Mouse (Mus musculus) small intestine, adult 2 months (tissue): ENCODE data around the gene Trmt1. TPM values are rescaled to one million over a fixed set of nuclear protein-coding genes. Genes with fewer than 3 reads are reported as not detected.

Experiments
- H3K27ac ChIP-seq: fragments of 200-500 bp; 2 replicates; pipeline ENCODE4 v1.5.1; 2012; ENCODE audit warnings: low read depth, low read length, control low read depth, inconsistent platforms; ENCODE audit not compliant: insufficient read depth
- H3K27me3 ChIP-seq: fragments of 200-500 bp; 2 replicates; pipeline ENCODE4 v1.6.1; 2012; ENCODE audit warnings: mild to moderate bottlenecking, moderate library complexity, low read length, inconsistent platforms; ENCODE audit not compliant: control insufficient read depth, insufficient read depth
- H3K36me3 ChIP-seq: fragments of 200-500 bp; 2 replicates; pipeline ENCODE4 v1.6.1; 2012; ENCODE audit warnings: mild to moderate bottlenecking, low read length, control low read depth, inconsistent platforms; ENCODE audit not compliant: control insufficient read depth, insufficient read depth
- H3K4me1 ChIP-seq: fragments of 200-500 bp; 2 replicates; pipeline ENCODE4 v1.6.1; 2012; ENCODE audit warnings: low read length, inconsistent platforms, mixed read lengths; ENCODE audit not compliant: control insufficient read depth, insufficient read depth, insufficient read length
- H3K4me3 ChIP-seq: fragments of 200-500 bp; 2 replicates; pipeline ENCODE4 v1.5.1; 2012; ENCODE audit warnings: low read depth, mild to moderate bottlenecking, control low read depth, inconsistent platforms, low read length, moderate library complexity
- CTCF ChIP-seq: fragments of 200-500 bp; IDR thresholded peaks from 2 replicates; pipeline ENCODE4 v1.5.1; 2012; ENCODE audit warnings: low read depth, mild to moderate bottlenecking, control low read depth, inconsistent platforms, low read length, moderate library complexity, mixed read lengths; ENCODE audit not compliant: insufficient replicate concordance, insufficient read length; ENCODE audit errors: extremely low read depth
- POLR2A ChIP-seq: fragments of 200-500 bp; IDR thresholded peaks from 2 replicates; pipeline ENCODE4 v1.6.1; 2012; ENCODE audit warnings: low read depth, mild to moderate bottlenecking, control low read depth, inconsistent platforms, low read length, moderate library complexity
- WGBS: fragments of 180-500 bp; shearing (Covaris S2); methylation state at CpG from one replicate; pipeline ENCODE4 v1.1.7; 2018; 5-methylcytosine and 5-hydroxymethylcytosine counted together
- polyA plus RNA-seq: library from polyadenylated mRNA; depleted of rRNA; stranded (reverse); fragments of >200 nt; gene quantifications from 2 replicates; pipeline ENCODE4 v1.2.3, GENCODE M21; 2012

Gene Trmt1
- polyA plus RNA-seq, 1 experiment, result 55.2 TPM

GRCm38 (mm10) chr8:84730541-84731370 lies 44.6 kb downstream of the Trmt1 start:
- Histone ChIP-seq H3K27ac (peak overlapping the region; percentile 23; the same call in 1 of the 2 replicates), H3K36me3 (peaks cover 7% of the 10 kb centered on the region), H3K4me1 (peaks cover 31% of the 10 kb centered on the region), H3K4me3 (no peak overlapping the region), H3K27me3 (no peaks in the 10 kb centered on the region)
- WGBS, result 28% methylated on average over 9 of the region's 9 CpGs
- no peak for TF ChIP-seq CTCF
- TF ChIP-seq POLR2A, result no peak

- Histone ChIP-seq H3K27ac (peak overlapping the region; percentile 23; the same call in 1 of the 2 replicates), H3K27me3 (no peaks in the 10 kb centered on the region), H3K4me1 (peaks cover 31% of the 10 kb centered on the region), H3K36me3 (peaks cover 3% of the 10 kb centered on the region; the same call in 1 of the 2 replicates), H3K4me3 (no peak overlapping the region)
- TF ChIP-seq CTCF (no peak), POLR2A (no peak)
- 20% methylated on average over 11 of the region's 11 CpGs for WGBS
Observed at GRCm38 (mm10) chr8:84731371-84732177, 45.5 kb downstream of the Trmt1 start.

GRCm38 (mm10) chr8:84732545-84732944 lies 46.4 kb downstream of the Trmt1 start:
- Histone ChIP-seq H3K4me3 (no peak overlapping the region), H3K27me3 (no peaks in the 10 kb centered on the region), H3K27ac (no peak overlapping the region), H3K4me1 (peaks cover 31% of the 10 kb centered on the region), H3K36me3 (no peaks in the 10 kb centered on the region; the same call in 1 of the 2 replicates)
- TF ChIP-seq CTCF, result no peak
- no peak for TF ChIP-seq POLR2A
- WGBS, result 41% methylated on average over 5 of the region's 5 CpGs

GRCm38 (mm10) chr8:84732996-84733395 lies 46.9 kb downstream of the Trmt1 start:
- H3K4me1 ChIP-seq, result peaks cover 34% of the 10 kb centered on the region
- 66% methylated on average over 6 of the region's 6 CpGs for WGBS
- no peak overlapping the region for H3K27ac ChIP-seq
- H3K4me3 ChIP-seq, result no peak overlapping the region
- TF ChIP-seq POLR2A (no peak), CTCF (no peak)
- H3K36me3 ChIP-seq, result no peaks in the 10 kb centered on the region
- no peaks in the 10 kb centered on the region for H3K27me3 ChIP-seq

- Histone ChIP-seq H3K27me3 (no peaks in the 10 kb centered on the region), H3K36me3 (no peaks in the 10 kb centered on the region), H3K4me3 (no peak overlapping the region), H3K4me1 (peaks cover 34% of the 10 kb centered on the region), H3K27ac (no peak overlapping the region)
- TF ChIP-seq POLR2A (no peak), CTCF (no peak)
- WGBS, result 92% methylated on average over 6 of the region's 6 CpGs
Observed at GRCm38 (mm10) chr8:84733959-84734358, 47.9 kb downstream of the Trmt1 start.

- Histone ChIP-seq H3K27me3 (no peaks in the 10 kb centered on the region), H3K27ac (no peak overlapping the region), H3K4me3 (no peak overlapping the region), H3K4me1 (peaks cover 34% of the 10 kb centered on the region), H3K36me3 (no peaks in the 10 kb centered on the region)
- no peak for TF ChIP-seq CTCF
- TF ChIP-seq POLR2A, result no peak
- WGBS, result 69% methylated on average over 2 of the region's 2 CpGs
Observed at GRCm38 (mm10) chr8:84734680-84735079, 48.6 kb downstream of the Trmt1 start.

GRCm38 (mm10) chr8:84735597-84735996 lies 49.5 kb downstream of the Trmt1 start:
- 71% methylated on average over 2 of the region's 2 CpGs for WGBS
- no peak overlapping the region for H3K27ac ChIP-seq
- no peaks in the 10 kb centered on the region for H3K27me3 ChIP-seq
- H3K4me1 ChIP-seq, result peaks cover 27% of the 10 kb centered on the region
- no peaks in the 10 kb centered on the region for H3K36me3 ChIP-seq
- TF ChIP-seq POLR2A (no peak), CTCF (no peak)
- H3K4me3 ChIP-seq, result no peak overlapping the region
